Mouse (Mus musculus) T-helper 2 cell (primary cell): ENCODE measurements at regions not wholly inside any gene's neighbourhood (a gene's known extent, or its start where the extent isn't known, plus 50 kb on each side); places are given as distances from the start of the nearest gene placed in this dataset.

Experiments used
- in situ Hi-C: fragments of 300-600 bp; cut with MboI, MseI; formaldehyde crosslinking; loops from one replicate; pipeline ENCODE4 v1.15.1; 2025; ENCODE audit warnings: high pct_unique_total_duplicates

DNA sequence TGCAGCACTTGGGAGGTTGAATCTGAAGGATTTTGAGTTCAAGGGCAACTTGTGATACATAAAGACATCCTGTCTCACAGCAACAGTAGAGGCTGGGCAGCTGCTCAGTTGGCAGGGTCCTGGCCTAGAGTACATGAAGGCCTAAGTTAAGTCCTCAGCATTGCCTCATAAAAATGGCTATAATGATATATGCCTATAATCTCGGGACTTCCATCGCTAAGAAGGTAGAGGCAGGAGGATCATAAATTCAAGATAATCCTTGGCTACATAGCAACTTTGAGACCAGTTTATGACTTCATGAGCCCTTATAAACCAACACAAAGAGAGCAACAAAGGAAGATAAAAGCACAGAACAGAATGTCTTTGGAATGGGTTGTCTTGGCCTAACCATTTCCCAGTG is 570.0 kb upstream of the Auts2 start:
- in situ Hi-C loops, result no loop called here

DNA sequence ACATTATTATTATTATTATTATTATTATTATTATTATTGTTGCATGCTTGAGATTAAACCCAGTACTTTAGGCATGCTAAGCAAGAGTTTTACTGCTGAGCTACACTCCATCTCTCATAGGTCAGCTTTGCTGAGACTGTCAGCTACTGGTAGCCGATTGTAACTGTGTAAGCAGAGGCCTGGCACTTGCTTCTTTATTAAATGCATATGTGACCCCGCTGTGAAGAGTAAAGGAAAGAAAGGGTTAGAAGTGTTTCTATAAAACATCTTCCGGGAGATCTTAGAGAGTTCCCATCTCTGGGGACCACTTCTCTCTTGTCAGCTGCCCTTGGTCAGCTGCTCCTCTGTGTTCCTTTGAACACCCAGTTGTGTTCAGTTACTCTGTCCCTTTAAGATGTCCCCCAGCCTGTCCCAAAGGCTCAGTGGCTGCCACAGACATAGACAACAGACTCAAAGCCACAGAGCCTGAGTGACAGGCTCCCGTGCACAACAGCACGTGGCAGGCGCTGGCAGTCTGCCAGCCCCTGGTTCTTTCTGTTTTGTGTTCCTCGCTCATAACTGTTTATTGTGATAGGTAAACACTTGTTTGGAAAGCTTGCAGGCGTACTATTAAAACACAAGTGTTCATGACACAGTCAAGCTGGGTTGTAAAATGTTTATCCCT is 563.7 kb upstream of the Auts2 start:
- in situ Hi-C loops, result no loop called here

DNA sequence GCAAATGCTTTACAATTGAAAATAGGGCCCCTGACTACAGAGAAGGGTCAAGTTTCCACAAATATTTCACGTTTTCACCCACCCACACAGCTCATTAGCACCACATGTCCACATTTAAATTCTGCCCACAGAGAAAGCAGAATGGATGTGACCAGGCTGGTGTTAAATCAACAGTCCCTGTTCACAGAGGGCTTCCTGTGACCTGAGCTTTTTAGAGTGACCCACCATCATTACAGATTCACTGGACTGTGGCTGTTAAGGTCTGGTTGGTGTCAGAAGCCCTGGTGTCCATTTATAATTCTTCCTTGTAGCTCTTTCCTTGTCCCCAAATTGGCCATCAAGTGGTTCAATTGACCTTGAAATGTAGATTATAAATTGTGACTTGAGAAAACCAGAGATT is 553.2 kb upstream of the Auts2 start:
- in situ Hi-C loops, result no loop called here

DNA sequence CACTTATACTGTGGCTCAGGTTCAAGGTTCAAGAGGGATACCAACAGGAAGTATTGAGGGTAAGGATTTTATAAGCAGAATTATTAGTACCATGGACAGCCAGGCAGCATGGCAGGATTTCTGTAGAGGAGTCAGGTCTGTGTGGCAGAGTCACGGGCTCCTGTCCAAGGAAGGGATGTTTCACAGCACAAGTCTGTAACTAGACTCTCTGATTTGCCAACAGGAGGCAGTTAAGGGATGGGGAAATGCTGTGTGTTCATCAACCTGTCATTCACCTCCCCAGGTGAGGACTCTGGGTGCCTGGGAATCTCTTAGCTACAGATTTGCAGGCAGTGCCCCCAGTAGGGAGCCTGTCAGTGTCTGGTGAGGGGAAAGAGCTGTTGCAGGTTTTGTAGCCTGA is 541.7 kb upstream of the Auts2 start:
- in situ Hi-C loops, result no loop called here

DNA sequence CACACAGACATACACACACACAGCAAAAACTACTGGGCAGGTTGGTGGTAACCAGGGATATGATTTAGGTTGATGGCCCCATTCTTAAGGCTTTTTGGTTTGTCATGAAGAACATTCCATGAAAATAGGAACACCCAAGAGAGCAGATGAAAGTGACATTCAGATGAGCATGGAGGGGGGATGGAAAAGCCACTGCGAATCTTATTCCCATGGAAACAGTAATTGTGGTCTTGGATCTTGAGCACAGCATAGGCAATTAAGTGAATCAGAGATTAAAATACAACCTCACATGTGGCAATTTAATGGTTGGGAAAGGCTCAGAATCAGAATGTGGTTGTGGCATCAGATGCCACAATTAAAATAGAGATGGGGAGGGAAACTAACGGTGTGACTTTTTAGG is 537.6 kb upstream of the Auts2 start:
- in situ Hi-C loops, result no loop called here

DNA sequence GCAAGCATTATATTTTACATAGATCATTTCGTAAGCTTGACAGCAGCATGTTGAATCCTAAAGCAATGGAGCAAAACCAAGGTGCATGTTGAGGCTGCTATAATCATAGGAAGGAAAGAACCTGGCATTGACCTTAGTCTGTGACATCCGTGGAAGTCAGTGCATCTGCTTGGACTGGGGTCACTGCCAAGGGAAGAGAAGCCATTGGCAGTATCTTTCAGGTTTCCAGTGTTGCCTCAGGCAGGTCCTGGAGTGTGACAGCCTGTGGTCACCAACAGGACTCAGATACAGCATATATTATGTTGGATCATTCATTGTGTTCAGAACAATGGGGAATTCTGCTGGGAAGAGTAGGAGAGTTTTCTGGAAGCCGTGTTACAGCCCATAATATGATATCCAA is 535.8 kb upstream of the Auts2 start:
- in situ Hi-C loops, result no loop called here

DNA sequence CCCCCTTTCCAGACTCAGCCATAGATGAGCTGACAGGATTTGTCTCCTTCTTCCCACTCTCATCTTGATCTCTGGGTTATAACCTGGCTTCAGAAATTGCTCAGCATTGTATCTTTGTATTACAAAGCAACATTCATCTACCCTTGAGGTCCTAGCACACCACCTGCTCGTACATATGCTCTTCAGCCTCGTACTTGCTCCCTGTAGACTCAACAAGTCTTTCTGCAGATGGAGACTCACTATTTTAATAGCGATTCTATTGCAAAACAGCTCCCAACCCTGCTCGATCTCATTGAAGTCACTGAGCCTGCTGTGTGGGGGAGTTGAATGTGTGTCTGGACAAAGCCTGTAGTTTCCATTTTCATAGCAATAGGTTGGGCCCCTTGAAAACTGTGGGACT is 535.2 kb upstream of the Auts2 start:
- in situ Hi-C loops, result no loop called here

DNA sequence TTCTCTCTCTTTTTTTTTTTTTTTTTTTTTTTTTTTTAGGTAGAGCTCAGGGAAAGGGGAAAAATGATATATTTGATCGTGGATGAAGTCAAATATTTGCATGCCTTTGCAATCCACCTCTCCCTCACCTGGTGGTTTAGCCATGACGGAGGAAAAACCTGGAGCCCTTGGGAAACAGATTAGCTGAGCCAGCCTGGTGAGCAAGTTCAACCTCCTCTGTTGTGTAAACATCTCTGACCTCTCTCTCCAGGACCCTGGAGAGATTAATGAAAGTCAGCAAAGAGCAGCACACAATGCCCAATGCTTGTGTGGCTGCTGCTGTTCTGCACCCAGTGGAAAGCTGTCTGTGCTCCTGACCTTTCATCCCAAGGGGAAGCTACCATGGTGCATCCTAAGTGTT is 530.2 kb upstream of the Auts2 start:
- in situ Hi-C loops, result no loop called here

DNA sequence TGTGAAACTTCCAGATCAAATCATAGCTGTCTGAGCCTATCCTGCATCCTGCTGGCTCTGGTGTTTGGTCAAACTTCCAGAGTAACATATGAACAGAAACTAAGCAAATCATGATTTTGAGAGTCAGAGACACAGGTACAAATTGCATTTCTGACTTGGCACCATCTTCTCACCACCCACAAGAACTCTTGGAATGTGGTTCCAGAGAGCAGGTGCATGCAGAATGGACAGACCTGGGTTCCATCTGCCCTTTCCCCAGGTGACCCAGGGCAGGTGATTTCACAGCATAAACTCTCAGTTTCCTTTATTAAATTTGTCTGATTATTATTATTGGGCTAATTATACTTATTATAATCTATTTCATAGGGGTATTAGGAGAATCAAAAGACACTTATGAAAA is 527.0 kb upstream of the Auts2 start:
- in situ Hi-C loops, result no loop called here

DNA sequence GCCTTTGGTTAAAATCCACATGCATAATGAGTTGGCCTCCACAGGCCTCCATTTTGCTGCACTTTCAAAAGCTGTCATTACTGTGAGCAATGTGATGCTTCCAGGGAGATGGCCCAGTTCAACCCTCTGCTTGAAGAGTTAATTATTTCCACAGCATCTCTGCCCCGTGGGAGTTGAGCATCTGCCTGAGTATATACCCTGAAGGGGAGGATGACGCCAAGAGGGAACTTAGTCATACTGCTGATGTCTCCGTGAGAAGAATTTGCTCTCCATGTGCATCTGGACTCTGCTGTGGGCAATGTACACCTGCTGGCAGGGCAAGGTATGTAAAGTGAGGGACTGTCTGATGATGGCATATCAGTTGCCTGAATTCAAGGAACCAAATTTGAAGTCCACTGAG is 519.3 kb upstream of the Auts2 start:
- in situ Hi-C loops, result no loop called here

DNA sequence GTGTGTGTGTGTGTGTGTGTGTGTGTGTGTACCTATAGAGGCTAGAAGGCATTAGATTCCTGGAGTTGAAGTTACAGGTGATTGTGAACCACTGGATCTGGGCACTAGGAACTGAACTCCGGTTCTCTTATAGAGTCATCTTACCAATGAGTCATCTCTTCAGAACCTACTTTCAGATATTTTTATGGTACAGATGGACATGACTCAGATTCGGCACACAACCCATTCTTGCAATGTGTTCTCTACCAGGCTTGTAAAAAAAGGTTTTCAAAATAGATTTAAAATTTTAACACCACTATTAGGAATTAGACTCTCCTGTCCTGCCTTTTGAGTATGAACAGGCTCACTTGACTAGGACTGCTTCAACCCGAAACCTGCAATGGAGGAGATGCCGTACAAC is 504.3 kb upstream of the Auts2 start:
- in situ Hi-C loops, result no loop called here

DNA sequence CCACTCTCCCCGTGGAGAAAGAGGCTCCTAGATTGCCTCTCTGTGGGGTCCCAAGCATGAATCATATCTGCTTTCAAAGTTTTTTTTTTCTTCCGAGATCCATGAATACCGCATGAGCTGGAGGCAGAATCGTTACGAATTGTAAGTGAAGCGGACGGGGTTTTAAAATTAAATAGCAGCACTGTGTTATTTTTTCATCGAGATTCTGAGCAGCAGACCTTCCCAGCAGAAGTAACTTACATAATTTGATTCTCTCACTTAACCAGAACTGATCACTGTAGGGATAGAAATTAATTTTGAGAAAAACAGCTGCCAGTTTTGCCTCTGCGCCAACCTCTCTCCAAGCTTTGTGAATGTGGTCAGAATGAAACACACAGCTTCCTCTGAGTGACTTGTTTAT is 502.5 kb upstream of the Auts2 start:
- in situ Hi-C loops, result no loop called here

DNA sequence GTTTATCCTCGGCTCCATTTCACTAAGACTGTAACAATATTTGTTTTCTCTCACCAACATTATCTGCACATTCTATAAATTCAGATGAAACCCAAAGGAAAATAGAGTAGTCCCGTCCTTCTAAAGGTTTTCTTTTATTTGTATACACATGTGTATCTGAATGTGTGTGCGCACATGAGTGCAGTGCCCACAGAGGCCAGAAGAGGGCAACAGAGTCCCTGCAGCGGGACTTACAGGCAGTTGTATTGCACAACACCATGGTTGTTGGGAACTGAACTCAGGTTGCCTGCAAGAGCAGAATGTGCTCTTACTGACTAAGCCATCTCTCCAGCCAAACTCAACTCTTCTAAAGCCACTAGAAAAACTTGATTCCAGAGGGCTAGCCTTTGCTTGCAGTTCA is 484.4 kb upstream of the Auts2 start:
- in situ Hi-C loops, result no loop called here

DNA sequence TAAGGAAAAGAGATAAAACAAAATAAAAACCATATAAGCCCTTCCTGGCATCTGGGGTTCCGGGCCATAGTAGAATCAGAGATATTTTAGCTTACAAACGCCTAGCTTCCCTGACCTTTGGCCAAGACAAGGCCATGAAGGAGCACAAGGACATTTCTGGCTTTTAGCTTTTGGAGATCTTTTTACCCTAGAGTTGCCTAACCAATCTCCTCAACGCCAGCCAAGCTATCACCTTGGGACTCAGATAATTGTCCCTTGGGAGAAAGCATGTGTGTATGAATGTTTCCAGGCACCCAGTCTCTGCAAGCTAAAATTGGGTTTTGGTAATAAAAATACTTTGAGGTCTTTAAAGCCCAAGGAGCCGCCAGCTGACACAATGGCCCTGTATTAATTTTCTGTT is 482.0 kb upstream of the Auts2 start:
- in situ Hi-C loops, result no loop called here

DNA sequence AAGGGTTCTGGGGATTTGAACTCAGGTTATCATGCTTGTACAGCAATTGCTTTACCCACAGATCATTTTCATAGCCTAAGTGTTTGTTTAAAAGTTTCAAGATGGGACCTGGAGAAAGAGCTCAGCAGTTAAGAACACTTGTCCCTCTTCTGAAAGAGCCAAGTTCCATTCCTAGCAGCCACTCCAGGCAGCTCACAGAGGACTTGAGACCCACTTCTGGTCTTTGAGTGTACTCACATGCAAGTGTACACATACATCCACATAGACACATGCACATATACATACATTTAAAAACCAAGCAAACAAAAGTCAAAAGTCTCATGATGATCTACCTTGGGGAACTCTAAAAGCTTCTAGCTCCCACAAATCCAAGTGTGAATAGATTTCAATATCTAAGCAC is 477.7 kb upstream of the Auts2 start:
- in situ Hi-C loops, result no loop called here

DNA sequence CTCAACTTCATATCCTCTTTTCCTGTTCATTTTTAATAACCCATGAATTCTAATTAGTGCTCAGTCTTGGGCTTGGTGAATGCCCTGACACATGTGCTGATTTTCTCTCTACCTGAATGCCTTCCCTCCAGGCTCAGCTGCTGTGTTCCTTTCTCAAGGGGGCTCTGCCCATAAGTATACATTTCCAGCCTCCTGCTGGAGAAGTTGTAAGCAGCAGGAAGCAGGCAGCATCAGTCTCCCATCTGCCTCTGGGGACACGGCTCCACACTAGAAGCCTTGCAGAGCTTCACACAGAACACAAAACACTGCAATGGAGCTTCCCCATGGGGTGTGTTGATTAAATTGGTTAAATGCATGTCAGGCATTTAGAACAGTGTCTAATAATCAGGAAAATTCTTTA is 477.0 kb upstream of the Auts2 start:
- in situ Hi-C loops, result no loop called here

DNA sequence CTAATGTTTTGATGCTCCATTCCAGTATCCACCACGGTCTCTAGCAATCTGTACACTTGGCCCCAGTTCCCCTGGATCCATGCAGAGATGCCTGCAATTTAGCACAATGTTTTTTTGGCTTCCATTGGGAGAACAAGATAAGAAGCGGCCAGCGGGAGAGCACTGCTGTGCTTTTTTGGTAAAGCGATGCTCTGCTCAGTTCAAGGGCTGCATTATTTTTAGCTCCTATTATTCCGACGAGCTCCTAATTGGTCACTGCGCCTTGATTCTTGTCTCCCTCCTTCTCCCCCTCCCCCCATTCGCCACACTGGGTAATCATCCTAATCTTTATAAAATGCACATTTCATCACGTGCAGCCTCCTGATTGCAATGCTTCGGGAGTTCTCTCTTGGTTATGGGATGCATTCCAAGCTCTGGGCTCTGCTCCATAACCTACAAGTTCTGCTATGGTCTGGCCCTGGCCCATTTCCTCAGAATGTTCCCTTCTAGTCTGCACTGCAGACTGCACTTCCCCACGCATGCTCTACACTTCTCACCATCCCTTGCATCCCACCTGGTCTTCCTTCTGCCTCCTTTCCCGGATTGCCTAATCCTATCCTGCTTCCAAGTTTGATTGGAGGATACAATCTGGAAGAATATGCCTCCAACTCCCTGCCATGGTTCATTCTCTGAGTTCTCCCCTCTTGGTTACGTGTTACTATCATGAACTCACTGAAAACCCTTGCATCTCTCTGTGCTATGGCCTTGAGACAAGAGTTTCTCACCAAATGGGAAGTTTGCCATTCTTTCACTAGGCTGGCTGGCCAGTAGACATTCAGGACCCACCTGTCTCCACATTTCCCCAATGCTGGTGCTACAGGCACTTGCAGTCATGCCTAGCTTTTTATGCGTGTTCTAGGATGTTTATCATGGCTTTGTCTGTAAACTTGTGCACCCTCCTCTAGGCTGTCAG is 467.8 kb upstream of the Auts2 start:
- in situ Hi-C loops, result no loop called here

DNA sequence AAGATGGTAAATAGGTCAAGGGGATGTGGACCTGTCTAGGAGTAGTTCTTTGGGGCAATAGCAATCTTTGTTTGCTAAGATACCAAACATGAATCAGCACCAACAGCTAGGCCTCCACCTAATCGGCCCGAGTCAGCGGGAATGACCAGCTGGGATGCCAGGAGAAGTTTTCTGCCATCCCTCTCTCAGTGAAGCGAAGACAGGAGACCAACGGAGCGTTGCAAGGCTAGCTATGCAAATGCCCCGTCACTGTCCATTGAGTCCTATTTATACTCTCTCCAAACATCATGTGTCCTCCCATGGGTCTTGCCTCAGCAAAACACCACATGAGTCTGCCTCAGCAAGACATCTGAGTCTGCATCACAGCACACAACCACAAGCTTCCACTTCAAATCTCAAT is 439.7 kb upstream of the Auts2 start:
- in situ Hi-C loops, result no loop called here

DNA sequence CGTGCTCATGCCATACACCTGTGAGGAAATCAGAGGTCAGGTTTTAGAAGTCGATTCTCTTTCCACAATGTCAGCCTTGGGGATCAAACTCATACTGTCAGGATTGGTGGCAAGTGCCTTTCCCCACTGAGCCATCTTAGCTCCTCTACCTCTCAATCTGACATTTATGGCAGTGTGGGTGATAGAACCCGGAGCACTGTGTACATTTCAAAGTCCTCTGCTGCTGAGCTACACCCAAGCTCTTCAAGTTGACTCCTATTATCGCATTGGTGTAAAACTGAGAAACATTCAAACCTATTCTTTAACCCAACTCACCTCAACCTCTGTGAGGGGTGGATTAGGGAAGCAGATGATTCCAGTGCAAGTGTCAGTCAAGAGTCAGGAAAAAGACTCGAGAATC is 435.9 kb upstream of the Auts2 start:
- in situ Hi-C loops, result no loop called here

DNA sequence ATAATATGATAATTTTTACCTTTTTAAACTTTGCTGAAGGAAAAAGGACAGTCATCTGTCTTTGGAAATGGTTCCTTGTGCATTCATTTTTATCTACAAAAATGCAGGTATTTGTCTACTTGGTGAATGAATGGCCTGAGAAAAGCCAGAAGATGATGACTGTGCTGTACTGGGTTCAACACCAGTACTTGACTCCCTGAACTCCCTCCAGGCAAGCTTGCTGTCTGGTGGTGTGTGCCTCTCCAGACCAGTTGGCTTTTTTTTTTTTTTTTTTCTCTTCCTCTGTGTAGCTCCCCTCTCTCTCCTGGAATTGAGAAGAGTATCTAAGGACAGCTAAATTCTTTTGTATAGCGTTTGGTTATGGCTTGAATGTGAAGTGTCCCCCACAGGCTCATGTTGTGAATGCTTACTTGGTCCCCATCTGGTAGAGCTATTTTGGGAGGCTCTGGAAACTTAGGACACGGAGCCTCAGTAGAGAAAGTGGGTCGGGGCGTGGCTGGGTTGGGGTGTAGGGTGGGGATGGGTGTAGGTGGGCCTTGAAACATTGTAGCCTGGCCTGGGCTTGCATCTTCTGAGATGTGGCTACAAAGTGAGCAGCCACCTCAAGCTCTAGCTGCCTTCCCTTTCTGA is 432.3 kb upstream of the Auts2 start:
- in situ Hi-C loops, result no loop called here

DNA sequence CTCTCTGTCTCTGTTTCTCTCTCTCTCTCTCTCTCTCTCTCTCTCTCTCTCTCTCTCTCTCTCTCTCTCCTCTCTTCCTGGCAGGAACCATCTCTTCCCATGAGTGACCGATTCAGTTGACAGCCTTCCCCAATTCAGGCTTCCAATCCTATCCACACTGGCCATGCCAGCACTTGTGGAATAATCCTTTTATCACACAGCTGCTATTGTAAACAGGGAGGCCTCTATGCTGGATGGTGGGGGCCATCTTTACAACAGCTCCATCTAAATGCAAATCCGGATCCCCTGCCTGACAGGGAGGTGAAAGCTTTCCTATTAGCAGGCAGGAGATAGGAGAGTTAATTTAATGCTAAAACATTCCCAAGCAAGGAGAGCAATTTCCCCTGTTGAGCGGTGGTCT is 431.7 kb upstream of the Auts2 start:
- in situ Hi-C loops, result no loop called here

DNA sequence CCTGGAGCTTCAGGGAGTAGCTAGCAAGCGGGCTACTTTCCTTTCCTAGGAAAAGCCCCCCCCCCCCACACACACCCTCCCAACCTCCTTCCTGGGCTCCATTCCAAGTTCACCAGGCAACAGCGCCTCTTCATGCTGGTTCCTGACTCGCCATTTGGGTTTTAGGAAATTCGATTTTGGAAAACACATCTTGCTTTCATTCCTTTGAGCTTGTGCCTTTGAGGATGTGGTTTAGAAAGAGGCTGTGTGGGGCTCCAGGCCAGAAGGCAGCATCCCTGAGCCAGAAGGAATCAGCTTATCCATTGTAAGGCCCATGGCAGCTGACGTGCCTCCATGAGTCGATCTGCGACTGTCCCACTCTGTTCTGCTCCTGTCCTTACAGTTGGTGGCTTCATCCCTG is 427.9 kb upstream of the Auts2 start:
- in situ Hi-C loops, result no loop called here

DNA sequence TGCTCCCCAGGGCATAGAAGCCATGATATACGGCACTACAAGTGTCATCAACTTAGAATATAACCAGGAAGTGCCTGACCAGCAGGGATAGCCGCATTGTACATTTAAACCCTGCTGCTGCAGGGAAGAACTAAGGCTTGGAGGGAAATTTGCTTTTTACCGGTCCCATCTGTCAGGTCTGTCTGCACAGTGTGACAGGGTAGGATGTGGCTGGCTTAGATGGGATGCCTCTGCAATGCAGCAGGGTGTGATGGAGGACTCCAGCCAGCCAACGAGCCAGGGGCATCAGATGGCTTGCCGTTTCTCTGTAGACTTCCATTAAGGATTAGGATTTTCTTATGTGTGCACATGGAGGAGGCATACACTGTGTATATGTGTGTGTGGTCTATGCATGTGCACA is 426.2 kb upstream of the Auts2 start:
- in situ Hi-C loops, result no loop called here
